ENCODE assay signal across 9 mouse cellular contexts in genomic region chr7:133037217-133037616, GRCm38 (mm10).
DNase-seq lines count a peak whose midpoint lies in the region; ATAC-seq lines count a peak whose summit lies in the region.
"Had no signal": no experiment of that assay in that cellular context is flagged by ENCODE, and none has a peak within 500 bp of the region (broad histone marks: within the 10 kb centered on the region; RNA-seq: fewer than 3 reads in every experiment).

No protein-coding gene starts in this region.

- no peak overlapping the region for H3K9ac ChIP-seq in heart, embryonic 12.5 days

- H3K4me2 ChIP-seq in heart, embryonic 12.5 days: no peak overlapping the region

- no peak overlapping the region for H3K4me3 ChIP-seq in heart, embryonic 12.5 days

- WGBS in heart, embryonic 12.5 days: 51% methylated on average over 5 of the region's 5 CpGs

- intact Hi-C loops in heart, postnatal 36 days (cut with DNase I): no loop called here

- H3K9me3 ChIP-seq in heart, embryonic 12.5 days (replicated peaks): no peaks in the 10 kb centered on the region

- H3K27ac ChIP-seq in heart, embryonic 12.5 days (ENCODE audit: poor library complexity, severe bottlenecking): peak overlapping the region; percentile 63

- no peaks in the 10 kb centered on the region for H3K27me3 ChIP-seq in heart, embryonic 12.5 days (replicated peaks)

- no peak; the same call in 1 of the 2 replicates for ATAC-seq in heart, embryonic 12.5 days (ENCODE audit: insufficient number of reproducible peaks, low FRiP score)

- H3K4me1 ChIP-seq in heart, embryonic 12.5 days (replicated peaks): peaks cover 94% of the 10 kb centered on the region

- no peaks in the 10 kb centered on the region for H3K36me3 ChIP-seq in heart, embryonic 12.5 days

- DNase-seq in heart, adult 11 months: peak; percentile 97
- no peak for DNase-seq in heart, postnatal 36 days
- peak; percentile 35 for DNase-seq in NIH3T3 (ENCODE audit: low read depth)
- peak; percentile 66 for DNase-seq in kidney, postnatal 10 days
- DNase-seq in gastrocnemius, postnatal 10 days: no peak
- DNase-seq in cerebellum, postnatal 25 days: no peak
- no peak for DNase-seq in spleen, postnatal 14 days (ENCODE audit: low spot score in 2 of 2)
- DNase-seq: cerebellum, adult 11-12 months had no signal

Comparison
In these comparisons a context has a peak if more than half of its experiments do, and no peak if none do; other contexts are left out.
1. DNase-seq: peak in heart, adult 11 months (single experiment), NIH3T3 (single experiment) and kidney, postnatal 10 days (single experiment); none in heart, postnatal 36 days (0 of 2), gastrocnemius, postnatal 10 days (single experiment), cerebellum, postnatal 25 days (0 of 2) and spleen, postnatal 14 days (0 of 2).